Mouse (Mus musculus) limb, embryonic 13.5 days (tissue): ENCODE measurements at regions not wholly inside any gene's neighbourhood (a gene's known extent, or its start where the extent isn't known, plus 50 kb on each side); places are given as distances from the start of the nearest gene placed in this dataset.
A peak's percentile ranks its signal among the peaks of the same experiment; 100 is the strongest.

Experiments used
- ATAC-seq: fragments of 200-750 bp; cut with Nextera tagmentation; 2 replicates; pipeline ENCODE4 v1.8.0; 2017; ENCODE audit warnings: low read depth, moderate number of reproducible peaks, moderate TSS enrichment; ENCODE audit not compliant: low FRiP score
- H3K27ac ChIP-seq: fragments of 300-500 bp; sonication (generic); 2 replicates; pipeline ENCODE4 v1.5.1; 2015; ENCODE audit warnings: inconsistent platforms, mild to moderate bottlenecking, moderate library complexity
- H3K27me3 ChIP-seq: fragments of 300-500 bp; sonication (generic); 2 replicates; pipeline ENCODE4 v1.6.1; 2015; ENCODE audit warnings: mild to moderate bottlenecking, inconsistent platforms
- H3K36me3 ChIP-seq: fragments of 300-500 bp; sonication (generic); 2 replicates; pipeline ENCODE4 v1.6.1; 2015; ENCODE audit warnings: inconsistent platforms, mild to moderate bottlenecking, moderate library complexity
- H3K4me1 ChIP-seq: fragments of 300-500 bp; sonication (generic); 2 replicates; pipeline ENCODE4 v1.6.1; 2015; ENCODE audit warnings: inconsistent platforms
- H3K4me2 ChIP-seq: fragments of 300-500 bp; sonication (generic); replicated peaks from 2 replicates; pipeline ENCODE4 v1.6.1; 2015; ENCODE audit warnings: inconsistent platforms, mild to moderate bottlenecking, moderate library complexity
- H3K4me3 ChIP-seq: fragments of 300-500 bp; sonication (generic); 2 replicates; pipeline ENCODE4 v1.5.1; 2015; ENCODE audit warnings: moderate library complexity, mild to moderate bottlenecking, inconsistent platforms
- H3K9ac ChIP-seq: fragments of 300-500 bp; sonication (generic); 2 replicates; pipeline ENCODE4 v1.6.1; 2015; ENCODE audit warnings: mild to moderate bottlenecking, inconsistent platforms
- H3K9me3 ChIP-seq: fragments of 300-500 bp; sonication (generic); 2 replicates; pipeline ENCODE4 v1.6.1; 2016; ENCODE audit warnings: inconsistent platforms
- WGBS: fragments of 180-500 bp; shearing (Covaris S2); methylation state at CpG from one replicate; pipeline ENCODE4 v1.1.7; 2015; 5-methylcytosine and 5-hydroxymethylcytosine counted together

GRCm38 (mm10) chr1:77220783-77221182 lies 294.1 kb downstream of the Epha4 start:
- no peak overlapping the region for H3K4me3 ChIP-seq
- no peaks in the 10 kb centered on the region for H3K9me3 ChIP-seq
- H3K27ac ChIP-seq: no peak overlapping the region; the same call in 1 of the 2 replicates
- H3K4me1 ChIP-seq: peaks cover 16% of the 10 kb centered on the region
- H3K36me3 ChIP-seq: no peaks in the 10 kb centered on the region
- H3K9ac ChIP-seq: no peak overlapping the region
- no peak overlapping the region for H3K4me2 ChIP-seq
- ATAC-seq: no peak
- 55% methylated on average over 6 of the region's 6 CpGs for WGBS
- H3K27me3 ChIP-seq: peaks cover 6% of the 10 kb centered on the region; the same call in 1 of the 2 replicates

GRCm38 (mm10) chr1:77221900-77222299 lies 293.0 kb downstream of the Epha4 start:
- H3K4me3 ChIP-seq: no peak overlapping the region
- peaks cover 21% of the 10 kb centered on the region for H3K4me1 ChIP-seq
- peaks cover 6% of the 10 kb centered on the region; the same call in 1 of the 2 replicates for H3K27me3 ChIP-seq
- no peaks in the 10 kb centered on the region for H3K36me3 ChIP-seq
- H3K9me3 ChIP-seq: no peaks in the 10 kb centered on the region
- H3K4me2 ChIP-seq: no peak overlapping the region
- 86% methylated on average over 2 of the region's 2 CpGs for WGBS
- no peak for ATAC-seq
- no peak overlapping the region for H3K9ac ChIP-seq
- H3K27ac ChIP-seq: no peak overlapping the region

- H3K27ac ChIP-seq: no peak overlapping the region
- no peak overlapping the region for H3K4me3 ChIP-seq
- H3K4me1 ChIP-seq: peaks cover 15% of the 10 kb centered on the region
- H3K27me3 ChIP-seq: peaks cover 6% of the 10 kb centered on the region; the same call in 1 of the 2 replicates
- ATAC-seq: no peak
- H3K9me3 ChIP-seq: no peaks in the 10 kb centered on the region
- no peak overlapping the region for H3K4me2 ChIP-seq
- WGBS: 33% methylated on average over 4 of the region's 4 CpGs
- no peak overlapping the region for H3K9ac ChIP-seq
- H3K36me3 ChIP-seq: no peaks in the 10 kb centered on the region
Observed at GRCm38 (mm10) chr1:77226546-77226945, 288.3 kb downstream of the Epha4 start.

GRCm38 (mm10) chr1:77226991-77227515 lies 287.8 kb downstream of the Epha4 start:
- Histone ChIP-seq H3K27ac (no peak overlapping the region), H3K9me3 (no peaks in the 10 kb centered on the region), H3K36me3 (no peaks in the 10 kb centered on the region), H3K4me1 (peaks cover 15% of the 10 kb centered on the region), H3K4me3 (no peak overlapping the region), H3K4me2 (peak overlapping the region; percentile 36; the same call in 1 of the 2 replicates), H3K27me3 (peaks cover 5% of the 10 kb centered on the region; the same call in 1 of the 2 replicates), H3K9ac (no peak overlapping the region)
- 10% methylated on average over 12 of the region's 12 CpGs for WGBS
- no peak for ATAC-seq

- Histone ChIP-seq H3K4me2 (no peak overlapping the region), H3K27ac (no peak overlapping the region)
Observed at GRCm38 (mm10) chr1:77227800-77228199, 287.1 kb downstream of the Epha4 start.

GRCm38 (mm10) chr1:77229561-77229960 lies 285.3 kb downstream of the Epha4 start:
- Histone ChIP-seq H3K27me3 (peaks cover 4% of the 10 kb centered on the region; the same call in 1 of the 2 replicates), H3K9me3 (no peaks in the 10 kb centered on the region), H3K4me1 (peaks cover 15% of the 10 kb centered on the region), H3K4me3 (no peak overlapping the region), H3K4me2 (no peak overlapping the region), H3K36me3 (no peaks in the 10 kb centered on the region), H3K27ac (no peak overlapping the region), H3K9ac (no peak overlapping the region)
- no peak for ATAC-seq
- 81% methylated on average over 4 of the region's 4 CpGs for WGBS

More at GRCm38 (mm10) chr1:77227800-77228199, 287.1 kb downstream of the Epha4 start:
- no peaks in the 10 kb centered on the region for H3K36me3 ChIP-seq
- H3K4me3 ChIP-seq: no peak overlapping the region
- ATAC-seq: no peak
- H3K4me1 ChIP-seq: peaks cover 15% of the 10 kb centered on the region
- WGBS: 33% methylated on average over 6 of the region's 6 CpGs
- peaks cover 4% of the 10 kb centered on the region; the same call in 1 of the 2 replicates for H3K27me3 ChIP-seq
- no peak overlapping the region for H3K9ac ChIP-seq
- H3K9me3 ChIP-seq: no peaks in the 10 kb centered on the region

GRCm38 (mm10) chr1:77233010-77233409 lies 281.9 kb downstream of the Epha4 start:
- Histone ChIP-seq H3K27me3 (peaks cover 4% of the 10 kb centered on the region; the same call in 1 of the 2 replicates), H3K36me3 (no peaks in the 10 kb centered on the region), H3K9me3 (no peaks in the 10 kb centered on the region), H3K4me3 (no peak overlapping the region), H3K4me1 (0 out of 2 replicates have a peak, but pooled peaks cover under 1% of the 10 kb centered on the region), H3K9ac (no peak overlapping the region), H3K27ac (no peak overlapping the region), H3K4me2 (no peak overlapping the region)
- WGBS: 72% methylated on average over 4 of the region's 4 CpGs
- no peak for ATAC-seq

- no peak for ATAC-seq
- no peak overlapping the region for H3K27ac ChIP-seq
- no peaks in the 10 kb centered on the region for H3K36me3 ChIP-seq
Observed at GRCm38 (mm10) chr1:77244642-77245041, 270.2 kb downstream of the Epha4 start.

GRCm38 (mm10) chr1:77246047-77246446 lies 268.8 kb downstream of the Epha4 start:
- Histone ChIP-seq H3K9ac (no peak overlapping the region), H3K27ac (no peak overlapping the region), H3K4me2 (no peak overlapping the region), H3K27me3 (no peaks in the 10 kb centered on the region), H3K4me3 (no peak overlapping the region), H3K9me3 (no peaks in the 10 kb centered on the region), H3K4me1 (no peaks in the 10 kb centered on the region), H3K36me3 (no peaks in the 10 kb centered on the region)
- no peak for ATAC-seq
- WGBS: 72% methylated on average over 3 of the region's 3 CpGs

More at GRCm38 (mm10) chr1:77244642-77245041, 270.2 kb downstream of the Epha4 start:
- H3K27me3 ChIP-seq: no peaks in the 10 kb centered on the region
- 42% methylated on average over 2 of the region's 2 CpGs for WGBS
- H3K4me3 ChIP-seq: no peak overlapping the region
- H3K4me1 ChIP-seq: no peaks in the 10 kb centered on the region
- H3K9me3 ChIP-seq: no peaks in the 10 kb centered on the region
- H3K4me2 ChIP-seq: no peak overlapping the region
- H3K9ac ChIP-seq: no peak overlapping the region

GRCm38 (mm10) chr1:77254276-77254675 lies 260.6 kb downstream of the Epha4 start:
- Histone ChIP-seq H3K36me3 (no peaks in the 10 kb centered on the region), H3K4me3 (no peak overlapping the region), H3K4me1 (peaks cover 50% of the 10 kb centered on the region), H3K9ac (no peak overlapping the region), H3K27me3 (peaks cover 5% of the 10 kb centered on the region; the same call in 1 of the 2 replicates), H3K27ac (no peak overlapping the region), H3K4me2 (no peak overlapping the region), H3K9me3 (no peaks in the 10 kb centered on the region)
- no peak for ATAC-seq
- WGBS: 54% methylated on average over 6 of the region's 6 CpGs

- Histone ChIP-seq H3K9ac (no peak overlapping the region), H3K27ac (no peak overlapping the region), H3K4me3 (no peak overlapping the region), H3K4me2 (peak overlapping the region; percentile 42), H3K36me3 (no peaks in the 10 kb centered on the region), H3K27me3 (peaks cover 5% of the 10 kb centered on the region; the same call in 1 of the 2 replicates), H3K4me1 (peaks cover 55% of the 10 kb centered on the region), H3K9me3 (no peaks in the 10 kb centered on the region)
- no peak for ATAC-seq
- 14% methylated on average over 14 of the region's 14 CpGs for WGBS
Observed at GRCm38 (mm10) chr1:77256115-77256842, 258.6 kb downstream of the Epha4 start.

- Histone ChIP-seq H3K27me3 (peaks cover 5% of the 10 kb centered on the region; the same call in 1 of the 2 replicates), H3K9me3 (no peaks in the 10 kb centered on the region), H3K27ac (no peak overlapping the region), H3K4me1 (peaks cover 47% of the 10 kb centered on the region), H3K4me2 (no peak overlapping the region), H3K4me3 (no peak overlapping the region), H3K9ac (no peak overlapping the region), H3K36me3 (no peaks in the 10 kb centered on the region)
- ATAC-seq: no peak
- WGBS: 35% methylated on average over 7 of the region's 7 CpGs
Observed at GRCm38 (mm10) chr1:77258730-77259310, 256.1 kb downstream of the Epha4 start.
